Mouse (Mus musculus): ENCODE measurements around the gene Ptpdc1.

Gene Ptpdc1

GRCm38 (mm10) chr13:48548296-48548695 is 77.2 kb downstream of the Ptpdc1 start:
- DNase-seq (ENCODE audit: low read depth, low spot score): no peak

- no peak for DNase-seq (ENCODE audit: low read depth, low spot score)
These were observed 77.8 kb downstream of the Ptpdc1 start for GRCm38 (mm10) chr13:48547623-48548022.

GRCm38 (mm10) chr13:48546330-48546917 is 79.0 kb downstream of the Ptpdc1 start:
- peak; percentile 97 for DNase-seq (ENCODE audit: low read depth, low spot score)

GRCm38 (mm10) chr13:48545476-48546281 is 79.8 kb downstream of the Ptpdc1 start:
- peak; percentile 94 for DNase-seq (ENCODE audit: low read depth, low spot score)

- DNase-seq (ENCODE audit: low read depth, low spot score): no peak
These were observed 80.6 kb downstream of the Ptpdc1 start for GRCm38 (mm10) chr13:48544867-48545266.

GRCm38 (mm10) chr13:48544391-48544790 is 81.1 kb downstream of the Ptpdc1 start:
- DNase-seq (ENCODE audit: low read depth, low spot score): no peak

GRCm38 (mm10) chr13:48540488-48540887 is 85.0 kb downstream of the Ptpdc1 start:
- no peak for DNase-seq (ENCODE audit: low read depth, low spot score)

- no peak for DNase-seq (ENCODE audit: low read depth, low spot score)
These were observed 92.0 kb downstream of the Ptpdc1 start for GRCm38 (mm10) chr13:48533441-48533840.

GRCm38 (mm10) chr13:48531448-48531847 is 94.0 kb downstream of the Ptpdc1 start:
- no peak for DNase-seq (ENCODE audit: low read depth, low spot score)

GRCm38 (mm10) chr13:48530685-48531084 is 94.8 kb downstream of the Ptpdc1 start:
- DNase-seq (ENCODE audit: low read depth, low spot score): no peak

- DNase-seq (ENCODE audit: low read depth, low spot score): no peak
These were observed 96.4 kb downstream of the Ptpdc1 start for GRCm38 (mm10) chr13:48529028-48529427.

GRCm38 (mm10) chr13:48528123-48528871 is 97.2 kb downstream of the Ptpdc1 start:
- DNase-seq (ENCODE audit: low read depth, low spot score): peak; percentile 67
